Mouse (Mus musculus): ENCODE data around the gene Tbc1d17. TPM values are rescaled to one million over a fixed set of nuclear protein-coding genes. Genes with fewer than 3 reads are reported as not detected.

The Tbc1d17 gene
- 119 and 120 TPM in 2 replicates for polyA plus RNA-seq (2015; fragmentation: Nextera tagmentation; extraction: Ambion mirVana)

- H3K27ac ChIP-seq (replicated peaks), result peak within 1 kb of the TSS; percentile 100
- H3K4me1 ChIP-seq, result peaks cover 37% of the 10 kb centered on the region
- no peaks in the 10 kb centered on the region for H3K9me3 ChIP-seq
- H3K9ac ChIP-seq (replicated peaks), result peak within 1 kb of the TSS; percentile 76
- H3K4me3 ChIP-seq, result peak within 1 kb of the TSS; percentile 78
- peak; percentile 89 for ATAC-seq (replicated peaks)
- no peaks in the 10 kb centered on the region for H3K27me3 ChIP-seq
- peak within 1 kb of the TSS; percentile 60 for H3K4me2 ChIP-seq (replicated peaks)
- peaks cover 30% of the 10 kb centered on the region for H3K36me3 ChIP-seq
- under 1% methylated on average over 54 of the region's 54 CpGs for WGBS
These were observed at the start of gene Tbc1d17, which contains the start of gene Akt1s1 for GRCm38 (mm10) chr7:44848561-44849415. Gene Tbc1d17 (minus strand): TSS chr7:44849079. Gene Akt1s1 (plus strand): TSS chr7:44848991.

GRCm38 (mm10) chr7:44898607-44899006, 49.7 kb upstream of the Tbc1d17 start:
- ATAC-seq (replicated peaks), result no peak
- Histone ChIP-seq H3K36me3 (peaks cover 28% of the 10 kb centered on the region), H3K4me3 (no peak overlapping the region), H3K4me1 (peaks cover 56% of the 10 kb centered on the region), H3K27ac (replicated peaks) (no peak overlapping the region), H3K4me2 (replicated peaks) (no peak overlapping the region), H3K27me3 (no peaks in the 10 kb centered on the region), H3K9ac (replicated peaks) (no peak overlapping the region), H3K9me3 (no peaks in the 10 kb centered on the region)
- 37% methylated on average over 19 of the region's 19 CpGs for WGBS

DNA sequence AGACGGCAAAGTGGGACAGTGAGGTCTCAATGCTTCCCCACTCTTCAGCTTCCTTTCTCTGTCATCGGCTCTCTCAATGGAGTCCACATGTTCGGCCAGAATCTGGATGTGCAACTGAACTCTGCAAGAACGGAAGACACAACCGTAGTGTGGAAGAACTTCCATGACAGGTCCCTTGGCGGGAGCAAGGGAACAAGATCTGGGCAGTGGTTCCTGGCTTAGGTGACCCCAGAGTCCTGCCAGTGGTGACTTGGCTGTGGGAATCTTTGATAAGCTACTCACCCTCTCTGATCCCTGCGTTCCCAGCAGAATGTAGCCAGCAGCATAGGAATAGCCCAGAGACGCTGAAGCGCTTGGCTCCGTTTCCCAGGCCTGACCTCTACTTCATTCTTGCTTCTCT, 47.6 kb upstream of the Tbc1d17 start:
- peak overlapping the region; percentile 99 for H3K27ac ChIP-seq (replicated peaks)
- peak overlapping the region; percentile 73 for H3K4me2 ChIP-seq (replicated peaks)
- peaks cover 16% of the 10 kb centered on the region; the same call in 1 of the 2 replicates for H3K36me3 ChIP-seq
- H3K27me3 ChIP-seq, result no peaks in the 10 kb centered on the region
- H3K4me1 ChIP-seq, result peaks cover 62% of the 10 kb centered on the region
- H3K9ac ChIP-seq (replicated peaks), result peak overlapping the region; percentile 72
- H3K9me3 ChIP-seq, result no peaks in the 10 kb centered on the region
- H3K4me3 ChIP-seq, result peak overlapping the region; percentile 77
- no peak for ATAC-seq (replicated peaks)
- 23% methylated on average over 10 of the region's 10 CpGs for WGBS

- Histone ChIP-seq H3K9me3 (no peaks in the 10 kb centered on the region), H3K4me2 (replicated peaks) (peak within 1 kb of the TSS; percentile 73), H3K4me3 (peak within 1 kb of the TSS; percentile 77), H3K36me3 (peaks cover 14% of the 10 kb centered on the region; the same call in 1 of the 2 replicates), H3K27ac (replicated peaks) (peak within 1 kb of the TSS; percentile 99), H3K4me1 (peaks cover 62% of the 10 kb centered on the region), H3K27me3 (no peaks in the 10 kb centered on the region), H3K9ac (replicated peaks) (peak within 1 kb of the TSS; percentile 72)
- ATAC-seq (replicated peaks), result peak; percentile 77
- WGBS, result under 1% methylated on average over 34 of the region's 34 CpGs
These were observed 46.9 kb upstream of the Tbc1d17 start, which contains the start of gene Fuz for GRCm38 (mm10) chr7:44895593-44896434. Gene Fuz (plus strand): TSS chr7:44896079.

DNA sequence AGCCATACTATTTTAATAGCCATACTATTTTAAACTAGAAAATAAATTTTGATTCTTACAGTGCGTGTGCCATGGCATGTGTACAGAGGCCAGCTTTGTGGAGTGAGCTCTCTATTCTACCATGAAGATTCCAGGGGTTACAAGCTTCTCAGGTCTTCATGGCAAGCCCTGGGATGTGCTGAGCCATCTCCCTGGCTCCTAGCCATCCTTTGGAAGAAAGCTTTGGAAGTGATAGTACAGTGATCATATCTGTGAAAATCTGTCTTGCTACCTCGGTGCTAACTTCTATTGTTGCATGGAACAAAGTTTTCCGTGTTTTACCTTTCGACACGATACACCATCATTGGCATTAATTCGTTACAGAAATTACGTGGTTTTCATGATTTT, 46.3 kb upstream of the Tbc1d17 start:
- Histone ChIP-seq H3K9me3 (no peaks in the 10 kb centered on the region), H3K9ac (replicated peaks) (peak overlapping the region; percentile 19; the same call in 1 of the 2 replicates), H3K4me2 (replicated peaks) (peak overlapping the region; percentile 73), H3K4me1 (peaks cover 68% of the 10 kb centered on the region), H3K27me3 (no peaks in the 10 kb centered on the region), H3K36me3 (peaks cover 9% of the 10 kb centered on the region; the same call in 1 of the 2 replicates), H3K27ac (replicated peaks) (peak overlapping the region; percentile 99), H3K4me3 (peak overlapping the region; percentile 77)
- WGBS, result 15% methylated on average over 7 of the region's 7 CpGs
- ATAC-seq (replicated peaks), result peak; percentile 14; the same call in 1 of the 2 replicates

DNA sequence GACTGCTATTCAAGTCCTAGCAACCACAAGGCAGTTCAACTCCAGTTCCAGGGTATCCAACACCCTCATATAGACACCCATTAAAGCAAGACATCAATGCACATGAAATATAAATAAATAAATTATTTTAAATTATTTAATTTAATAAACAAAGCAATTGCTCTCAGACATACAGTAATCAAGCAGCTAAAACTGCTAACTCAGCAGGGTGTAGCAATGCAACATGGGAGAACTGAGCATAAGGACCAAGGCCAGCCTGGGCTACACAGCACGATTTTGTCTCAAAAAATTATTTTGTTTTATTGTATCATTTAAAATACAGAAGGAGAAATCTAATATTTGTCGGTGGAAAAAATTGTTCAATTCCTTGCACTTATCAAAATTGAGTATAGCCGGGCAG, 45.3 kb upstream of the Tbc1d17 start:
- Histone ChIP-seq H3K4me3 (no peak overlapping the region), H3K27ac (replicated peaks) (peak overlapping the region; percentile 99), H3K4me2 (replicated peaks) (no peak overlapping the region), H3K9ac (replicated peaks) (no peak overlapping the region), H3K36me3 (peaks cover 6% of the 10 kb centered on the region; the same call in 1 of the 2 replicates), H3K9me3 (no peaks in the 10 kb centered on the region), H3K27me3 (no peaks in the 10 kb centered on the region), H3K4me1 (peaks cover 76% of the 10 kb centered on the region)
- WGBS, result 86% methylated on average over 3 of the region's 3 CpGs
- ATAC-seq (replicated peaks), result no peak

DNA sequence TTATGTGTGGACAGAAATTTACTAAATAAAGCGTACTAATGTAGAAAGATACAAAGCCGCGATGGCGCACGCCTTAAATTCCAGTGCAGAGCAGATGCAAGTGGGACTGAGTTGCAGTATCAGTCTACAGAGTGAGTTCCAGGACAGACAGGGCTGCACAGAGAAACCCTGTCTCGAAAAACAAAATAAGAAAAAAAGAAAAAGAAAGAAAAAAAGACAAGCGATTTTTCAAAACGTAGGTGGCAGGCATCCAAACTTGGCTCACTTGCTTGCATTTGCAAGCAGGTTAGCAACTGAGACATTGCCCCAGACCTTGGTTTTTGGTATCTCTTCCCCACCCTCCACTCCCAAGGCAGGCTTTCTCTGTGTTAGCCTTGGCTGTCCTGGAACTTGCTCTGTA, 44.3 kb upstream of the Tbc1d17 start:
- peak overlapping the region; percentile 99 for H3K27ac ChIP-seq (replicated peaks)
- peaks cover 76% of the 10 kb centered on the region for H3K4me1 ChIP-seq
- H3K9ac ChIP-seq (replicated peaks), result 0 out of 2 replicates have a peak overlapping the region, but pooled peaks have one; percentile 28
- 3% methylated on average over 8 of the region's 8 CpGs for WGBS
- peak overlapping the region; percentile 63 for H3K4me3 ChIP-seq
- H3K4me2 ChIP-seq (replicated peaks), result peak overlapping the region; percentile 79
- H3K36me3 ChIP-seq, result peaks cover 7% of the 10 kb centered on the region
- H3K27me3 ChIP-seq, result no peaks in the 10 kb centered on the region
- ATAC-seq (replicated peaks), result no peak
- H3K9me3 ChIP-seq, result no peaks in the 10 kb centered on the region

- under 1% methylated on average over 56 of the region's 56 CpGs for whole genome bisulfite sequencing
- peak; percentile 76 for ATAC-seq (replicated peaks)
- peaks cover 7% of the 10 kb centered on the region for H3K36me3 ChIP-seq
- H3K9ac ChIP-seq (replicated peaks), result peak within 1 kb of the TSS; percentile 79
- peak within 1 kb of the TSS; percentile 99 for H3K27ac ChIP-seq (replicated peaks)
- peaks cover 72% of the 10 kb centered on the region for H3K4me1 ChIP-seq
- H3K9me3 ChIP-seq, result no peaks in the 10 kb centered on the region
- no peaks in the 10 kb centered on the region for H3K27me3 ChIP-seq
- peak within 1 kb of the TSS; percentile 63 for H3K4me3 ChIP-seq
- H3K4me2 ChIP-seq (replicated peaks), result peak within 1 kb of the TSS; percentile 79
These were observed 43.5 kb upstream of the Tbc1d17 start, which contains the start of gene Med25 for GRCm38 (mm10) chr7:44892276-44892921. Gene Med25 (minus strand): TSS chr7:44892712.

DNA sequence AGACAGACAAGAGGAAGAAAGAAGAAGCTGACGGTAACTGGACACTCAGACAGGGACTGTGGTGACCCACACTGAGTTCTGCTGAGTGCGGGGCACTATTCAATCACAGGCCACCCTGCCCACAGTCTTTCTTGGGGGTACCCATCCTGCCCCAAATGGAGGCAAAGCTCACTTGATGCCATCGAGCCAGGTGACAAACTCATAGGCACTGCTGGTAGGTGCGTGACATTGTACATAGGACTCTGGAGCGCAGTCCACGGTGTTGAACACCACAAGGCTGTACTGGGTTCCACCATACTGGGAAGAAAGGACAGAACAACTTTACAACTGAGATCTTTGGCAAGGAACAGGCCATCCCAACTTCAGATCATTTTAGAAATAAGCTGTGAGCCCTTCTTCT, 42.7 kb upstream of the Tbc1d17 start:
- Histone ChIP-seq H3K27ac (replicated peaks) (peak overlapping the region; percentile 99), H3K4me2 (replicated peaks) (peak overlapping the region; percentile 79), H3K4me1 (peaks cover 64% of the 10 kb centered on the region), H3K9me3 (no peaks in the 10 kb centered on the region), H3K9ac (replicated peaks) (peak overlapping the region; percentile 79), H3K27me3 (no peaks in the 10 kb centered on the region), H3K36me3 (peaks cover 7% of the 10 kb centered on the region), H3K4me3 (peak overlapping the region; percentile 63)
- 10% methylated on average over 6 of the region's 6 CpGs for WGBS
- ATAC-seq (replicated peaks), result no peak

DNA sequence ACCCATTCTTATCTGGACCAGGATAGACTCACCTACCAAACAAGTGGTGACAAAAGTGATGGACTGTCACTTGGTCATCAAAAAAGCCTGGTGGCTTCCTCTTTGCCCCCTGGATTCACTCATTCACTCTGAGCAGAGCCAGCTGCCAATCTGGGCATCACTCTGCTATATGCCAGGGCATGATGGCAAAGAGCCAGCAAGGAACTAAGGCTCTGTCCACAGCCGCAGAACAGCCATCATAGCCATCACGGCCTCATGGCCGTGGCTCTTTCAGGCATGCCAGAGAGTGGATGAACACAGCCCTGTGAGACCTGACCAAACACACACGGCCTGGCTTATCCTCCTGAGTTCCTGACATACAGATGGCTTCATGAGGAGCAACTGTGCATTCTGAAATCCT, 41.9 kb upstream of the Tbc1d17 start:
- H3K4me1 ChIP-seq, result peaks cover 58% of the 10 kb centered on the region
- no peak for ATAC-seq (replicated peaks)
- H3K9me3 ChIP-seq, result no peaks in the 10 kb centered on the region
- peak overlapping the region; percentile 79 for H3K9ac ChIP-seq (replicated peaks)
- 36% methylated on average over 4 of the region's 4 CpGs for WGBS
- no peak overlapping the region for H3K27ac ChIP-seq (replicated peaks)
- H3K4me3 ChIP-seq, result peak overlapping the region; percentile 63
- peaks cover 9% of the 10 kb centered on the region for H3K36me3 ChIP-seq
- H3K4me2 ChIP-seq (replicated peaks), result peak overlapping the region; percentile 79
- H3K27me3 ChIP-seq, result no peaks in the 10 kb centered on the region

GRCm38 (mm10) chr7:44890180-44890579, 41.3 kb upstream of the Tbc1d17 start:
- Histone ChIP-seq H3K4me2 (replicated peaks) (peak overlapping the region; percentile 79), H3K9ac (replicated peaks) (no peak overlapping the region), H3K27ac (replicated peaks) (no peak overlapping the region), H3K27me3 (no peaks in the 10 kb centered on the region), H3K4me3 (peak overlapping the region; percentile 63), H3K4me1 (peaks cover 56% of the 10 kb centered on the region), H3K36me3 (peaks cover 13% of the 10 kb centered on the region), H3K9me3 (no peaks in the 10 kb centered on the region)
- 89% methylated on average over 7 of the region's 7 CpGs for WGBS
- no peak for ATAC-seq (replicated peaks)

Measured in forebrain, embryonic 15.5 days (tissue).